Mouse (Mus musculus): ENCODE data around the gene Prss48.

GRCm38 (mm10) chr3:86033455-86034090, 31.3 kb upstream of the Prss48 start:
- TF ChIP-seq CTCF (IDR thresholded peaks at IDR 0.05; ENCODE audit: extremely low read depth, insufficient read depth, low read length): no peak
- no peak for TF ChIP-seq POLR2A (IDR thresholded peaks at IDR 0.05; ENCODE audit: extremely low read depth, insufficient read depth, low read length)
